In genomic region chr2:164443051-164443437, GRCm38 (mm10) we compare ENCODE assay signal across 8 mouse cellular contexts. TPM values are rescaled to one million over a fixed set of nuclear protein-coding genes. Genes with fewer than 3 reads are reported as not detected.
DNase-seq lines count a peak whose midpoint lies in the region; ATAC-seq and TF ChIP-seq lines count a peak whose summit lies in the region.

No protein-coding gene starts in this region.

- peak; percentile 93 for ATAC-seq in hindbrain, postnatal 0 days
- 0 out of 2 replicates have a peak, but pooled peaks have one; percentile 24 for ATAC-seq in megakaryocyte progenitor cell, adult 5-6 weeks (replicated peaks; ENCODE audit: poor library complexity)

- WGBS in hindbrain, postnatal 0 days = under 1% methylated on average over 26 of the region's 26 CpGs

- intact Hi-C loops in left cerebral cortex, postnatal 25 days (cut with DNase I) = no loop called here

- peak overlapping the region; percentile 51; the same call in 1 of the 2 replicates for H3K27ac ChIP-seq in hindbrain, postnatal 0 days

- peak overlapping the region; percentile 65 for H3K9ac ChIP-seq in hindbrain, postnatal 0 days (replicated peaks; ENCODE audit: low read length)

- H3K27me3 ChIP-seq in hindbrain, postnatal 0 days (ENCODE audit: insufficient read depth, low read length) = no peaks in the 10 kb centered on the region

- peak overlapping the region; percentile 92 for H3K4me2 ChIP-seq in hindbrain, postnatal 0 days (ENCODE audit: low read depth, low read length)

- H3K4me1 ChIP-seq in hindbrain, postnatal 0 days (ENCODE audit: insufficient read depth, low read length) = peaks cover 17% of the 10 kb centered on the region

- DNase-seq in NIH3T3 (ENCODE audit: low read depth) = peak; percentile 95
- peak; percentile 25 to 43 for DNase-seq in cerebellum, postnatal 36 days
- DNase-seq in gastrocnemius, adult 8-10 months (ENCODE audit: low spot score in 2 of 2) = peak; percentile 80 to 86
- DNase-seq in hindbrain, postnatal 0 days (ENCODE audit: low spot score) = peak; percentile 84
- DNase-seq in left cerebral cortex, postnatal 25 days (ENCODE audit: low spot score in 2 of 2) = peak; percentile 65 to 71
- peak; percentile 78 for DNase-seq in right cerebral cortex, postnatal 10 days (ENCODE audit: low spot score in 2 of 2)
- peak; percentile 72 for DNase-seq in urinary bladder, postnatal 10 days (ENCODE audit: low spot score)

- no peaks in the 10 kb centered on the region for H3K9me3 ChIP-seq in hindbrain, postnatal 0 days (ENCODE audit: low read length)

- no peaks in the 10 kb centered on the region for H3K36me3 ChIP-seq in hindbrain, postnatal 0 days (ENCODE audit: insufficient read depth, low read length)

- peak; percentile 51 for TF ChIP-seq CTCF in hindbrain, postnatal 0 days (IDR thresholded peaks at IDR 0.05; ENCODE audit: low read depth)

- peak overlapping the region; percentile 52 for H3K4me3 ChIP-seq in hindbrain, postnatal 0 days (ENCODE audit: low read length)

RNA-seq across cellular contexts. Expression of gene Sdc4, which starts 0.6 kb away (rescaled TPM):
- 10 to 100 TPM; 23.9 to 58.8 (median 34.1) TPM for total RNA-seq in gastrocnemius, adult 8-10 months (2022)
- total RNA-seq in hindbrain, postnatal 0 days (2014; rRNA removed) = 31.1 and 34.1 TPM in 2 replicates
- polyA plus RNA-seq in hindbrain, postnatal 0 days (2015; fragmentation: Nextera tagmentation; extraction: Ambion mirVana) = 36.7 and 39.5 TPM in 2 replicates
- 10 to 100 TPM; 86.7 to 90.7 TPM for total RNA-seq in left cerebral cortex, postnatal 25 days (2021)
- not detected in 2 replicates for total RNA-seq in megakaryocyte progenitor cell, adult 5-6 weeks (2015)
- total RNA-seq in megakaryocyte progenitor cell, adult 5-6 weeks (2017) = 0.41 TPM in 1 of 2 replicates, not detected in the other

RNA-seq across cellular contexts. Expression of gene Sys1, which starts 13.7 kb away (rescaled TPM):
- 10 to 100 TPM; 25.3 to 27.8 (median 26.6) TPM for total RNA-seq in gastrocnemius, adult 8-10 months (2022)
- 165 and 315 TPM in 2 replicates for total RNA-seq in hindbrain, postnatal 0 days (2014; rRNA removed)
- 108 and 113 TPM in 2 replicates for polyA plus RNA-seq in hindbrain, postnatal 0 days (2015; fragmentation: Nextera tagmentation; extraction: Ambion mirVana)
- total RNA-seq in left cerebral cortex, postnatal 25 days (2021) = 10 to 100 TPM; 38.0 to 39.7 TPM
- total RNA-seq in megakaryocyte progenitor cell, adult 5-6 weeks (2015) = 39.1 and 39.5 TPM in 2 replicates
- 11.2 and 20.0 TPM in 2 replicates for total RNA-seq in megakaryocyte progenitor cell, adult 5-6 weeks (2017)

RNA-seq across cellular contexts. Expression of gene Gm20458, which starts 17.7 kb away (rescaled TPM):
- 10 to 100 TPM in 2 of 4 experiments, 1 to 10 TPM in 1, not detected in 1; 3.8 to 12.1 (median 11.8) TPM for total RNA-seq in gastrocnemius, adult 8-10 months (2022)
- total RNA-seq in hindbrain, postnatal 0 days (2014; rRNA removed) = 34.4 and 36.9 TPM in 2 replicates
- polyA plus RNA-seq in hindbrain, postnatal 0 days (2015; fragmentation: Nextera tagmentation; extraction: Ambion mirVana) = 9.6 and 10.8 TPM in 2 replicates
- 10 to 100 TPM; 11.4 to 13.1 TPM for total RNA-seq in left cerebral cortex, postnatal 25 days (2021)
- not detected in 2 replicates for total RNA-seq in megakaryocyte progenitor cell, adult 5-6 weeks (2015)
- not detected in 2 replicates for total RNA-seq in megakaryocyte progenitor cell, adult 5-6 weeks (2017)

RNA-seq across cellular contexts. Expression of gene Trp53tg5, which starts 30.5 kb away (rescaled TPM):
- total RNA-seq in gastrocnemius, adult 8-10 months (2022) = not detected
- total RNA-seq in hindbrain, postnatal 0 days (2014; rRNA removed) = not detected in 2 replicates
- not detected in 2 replicates for polyA plus RNA-seq in hindbrain, postnatal 0 days (2015; fragmentation: Nextera tagmentation; extraction: Ambion mirVana)
- not detected for total RNA-seq in left cerebral cortex, postnatal 25 days (2021)
- not detected in 2 replicates for total RNA-seq in megakaryocyte progenitor cell, adult 5-6 weeks (2015)
- not detected in 2 replicates for total RNA-seq in megakaryocyte progenitor cell, adult 5-6 weeks (2017)

RNA-seq across cellular contexts. Expression of gene Matn4, which starts 38.1 kb away (rescaled TPM):
- total RNA-seq in gastrocnemius, adult 8-10 months (2022) = under 1 TPM; 0.27 to 0.99 (median 0.44) TPM
- total RNA-seq in hindbrain, postnatal 0 days (2014; rRNA removed) = 4.9 and 8.2 TPM in 2 replicates
- polyA plus RNA-seq in hindbrain, postnatal 0 days (2015; fragmentation: Nextera tagmentation; extraction: Ambion mirVana) = 4.7 and 5.0 TPM in 2 replicates
- 10 to 100 TPM; 11.5 to 13.8 TPM for total RNA-seq in left cerebral cortex, postnatal 25 days (2021)
- total RNA-seq in megakaryocyte progenitor cell, adult 5-6 weeks (2015) = not detected in 2 replicates
- total RNA-seq in megakaryocyte progenitor cell, adult 5-6 weeks (2017) = not detected in 2 replicates

Comparison
In these comparisons a context has a peak if more than half of its experiments do, and no peak if none do; other contexts are left out.
1. Peak in every context shown above with its lines: DNase-seq, ATAC-seq, H3K4me3 ChIP-seq and H3K27ac ChIP-seq.
2. DNase-seq: peak in every context shown above with its lines; median percentile 95 in NIH3T3; 84 in hindbrain, postnatal 0 days; 83 in gastrocnemius, adult 8-10 months; 78 in right cerebral cortex, postnatal 10 days; 72 in urinary bladder, postnatal 10 days; 68 in left cerebral cortex, postnatal 25 days; 34 in cerebellum, postnatal 36 days.
3. RNA of gene Sdc4, which starts 0.6 kb away (total RNA-seq): 86.7 to 90.7 TPM in left cerebral cortex, postnatal 25 days, 23.9 to 58.8 TPM in gastrocnemius, adult 8-10 months and 31.1 to 34.1 TPM in hindbrain, postnatal 0 days; 0.41 TPM in megakaryocyte progenitor cell, adult 5-6 weeks; every median in the first group is over 10 times any median in the second.